Mouse (Mus musculus) ES-CJ7 (cell line): ENCODE measurements around the gene 1600002K03Rik.

Experiments used
- DNase-seq: peaks from one replicate; pipeline ENCODE4 v3.0.0; 2011; ENCODE audit warnings: low read depth, low spot score

Gene 1600002K03Rik

DNA sequence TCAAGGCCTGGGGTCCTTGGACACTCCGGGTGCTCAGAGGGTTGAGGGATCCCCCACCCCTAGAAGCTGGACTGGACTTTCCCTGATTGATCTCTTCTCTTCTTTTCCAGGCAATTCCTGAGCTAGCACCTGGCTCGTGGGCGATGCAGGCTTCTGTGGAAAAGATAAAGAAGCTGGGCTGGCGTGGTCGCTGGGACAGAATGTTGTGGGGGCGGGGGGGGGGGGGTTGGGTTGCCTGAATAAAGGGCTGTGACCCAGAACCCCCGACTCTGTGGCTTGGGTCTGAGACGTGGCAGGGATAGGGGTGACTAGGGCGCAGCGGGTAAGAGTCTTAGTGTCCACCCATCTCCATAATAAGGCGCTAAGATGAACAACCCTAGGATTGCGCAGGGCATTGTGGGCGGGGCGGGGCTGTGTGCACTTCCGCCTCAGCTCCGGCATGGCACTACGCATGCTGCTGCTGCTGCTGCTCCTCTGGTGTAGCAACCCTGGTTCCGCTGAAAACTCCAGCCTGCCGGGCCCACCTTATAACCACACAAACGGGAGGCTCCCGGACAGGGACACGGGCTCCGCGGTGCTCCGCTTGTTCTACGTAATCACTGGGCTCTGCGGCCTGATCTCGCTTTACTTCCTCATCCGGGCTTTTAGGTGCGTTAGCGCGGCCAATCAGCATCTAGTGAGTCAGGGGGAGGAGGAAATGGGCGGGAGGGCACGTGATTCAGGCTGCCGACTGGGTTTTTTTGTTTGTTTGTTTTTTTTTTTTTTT lies at the start of gene 1600002K03Rik:
Gene 1600002K03Rik (plus strand): TSS at position 418 of the 766 bp plus-strand sequence.
- DNase-seq: peak; percentile 95

DNA sequence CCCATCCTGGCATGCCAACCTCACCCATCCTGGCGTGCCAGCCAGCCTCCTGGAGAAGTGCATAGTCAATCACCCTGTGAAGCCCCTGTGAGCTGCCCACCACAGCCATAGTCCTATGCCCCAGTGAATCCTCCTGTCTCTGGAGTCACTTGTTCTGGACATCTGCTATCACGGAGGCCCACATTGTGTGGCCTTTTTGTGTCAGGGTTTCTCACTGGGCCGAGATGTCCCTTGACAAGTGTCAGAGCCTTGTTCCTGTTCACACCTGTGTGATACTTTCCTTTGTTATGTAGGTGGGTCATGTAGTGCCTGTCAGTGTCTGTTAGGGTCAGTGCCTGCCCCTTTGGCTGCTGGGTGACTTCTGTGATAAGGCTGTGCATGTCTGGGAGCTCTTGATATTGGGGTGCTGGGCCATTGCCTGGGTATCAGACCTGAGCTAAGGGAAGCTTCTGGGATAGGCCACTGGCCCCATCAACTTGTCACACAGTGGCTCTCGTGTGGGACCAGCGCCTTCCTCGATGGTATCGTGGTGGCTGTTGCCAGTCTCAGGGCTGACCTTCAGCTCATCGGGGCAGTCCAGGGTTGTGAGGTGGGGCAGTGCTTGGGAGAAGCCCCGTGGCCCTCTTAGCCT lies 48.7 kb upstream of the 1600002K03Rik start:
- DNase-seq: no peak

DNA sequence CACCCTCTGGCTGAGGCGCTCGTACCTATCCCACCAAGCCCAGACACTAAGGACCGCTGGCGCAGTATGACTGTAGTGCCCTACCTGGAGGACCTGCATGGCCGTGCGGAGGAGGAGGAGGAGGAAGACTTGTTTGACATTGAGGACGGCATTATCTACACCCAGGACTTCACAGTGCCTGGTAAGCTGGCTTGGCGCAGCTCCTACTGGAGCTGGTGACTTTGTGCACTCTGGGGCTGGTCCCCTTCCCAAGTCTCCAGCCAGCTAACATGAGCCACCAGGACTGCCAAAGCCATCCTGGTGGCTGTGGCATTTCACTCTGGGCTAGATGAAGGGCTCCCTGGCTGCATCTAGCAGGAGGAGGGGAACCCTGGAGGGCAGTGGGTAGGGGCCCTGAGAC lies 44.8 kb upstream of the 1600002K03Rik start:
- no peak for DNase-seq

DNA sequence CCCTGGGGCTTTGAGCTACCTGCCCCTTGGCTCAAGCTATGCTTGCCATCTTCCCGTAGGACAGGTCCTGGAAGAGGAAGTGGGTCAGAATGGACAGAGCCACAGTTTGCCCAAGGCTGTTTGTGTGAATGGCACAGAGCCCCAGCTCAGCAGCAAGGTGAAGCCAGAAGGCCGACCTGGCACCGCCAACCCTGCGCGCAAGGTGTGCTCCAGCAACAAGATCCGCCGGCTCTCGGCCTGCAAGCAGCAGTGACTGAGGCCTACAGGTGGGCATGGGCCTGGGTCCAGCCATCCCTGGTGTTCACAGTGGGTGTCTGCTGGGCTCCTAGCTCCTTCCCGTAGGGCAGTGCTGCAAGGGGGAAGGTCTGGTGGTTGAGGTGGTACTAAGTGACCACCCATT lies 42.9 kb upstream of the 1600002K03Rik start:
- DNase-seq: no peak

DNA sequence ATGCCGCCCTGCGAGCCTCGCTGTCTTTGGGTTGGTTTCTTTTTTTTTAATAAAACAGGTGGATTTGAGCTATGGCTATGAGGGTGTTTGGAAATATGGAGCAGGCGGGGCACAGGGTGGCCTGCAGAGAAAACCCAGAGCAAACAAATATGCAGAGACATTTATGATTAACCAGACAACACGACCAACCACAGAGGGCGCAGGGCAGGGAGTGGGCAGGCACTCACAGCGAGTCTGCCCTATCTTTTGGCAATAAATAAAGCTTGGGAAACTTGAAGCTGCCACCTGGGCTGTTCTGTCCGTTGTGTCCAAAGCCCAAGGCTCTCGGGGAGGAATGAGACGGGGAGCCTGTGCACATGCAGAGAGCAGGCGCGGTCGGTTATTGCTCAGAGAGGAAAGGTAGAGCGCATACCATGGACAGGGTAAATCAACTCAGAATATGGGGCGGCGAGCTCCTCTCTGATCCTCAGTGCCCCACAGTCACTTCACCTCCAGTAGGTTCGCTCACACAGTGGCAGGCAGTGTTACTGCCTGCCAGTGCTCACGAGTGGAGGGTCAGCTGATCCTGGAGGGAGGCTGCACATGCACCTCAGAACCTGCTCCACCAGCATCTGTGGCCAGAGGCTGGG lies 42.2 kb upstream of the 1600002K03Rik start:
- DNase-seq: no peak

DNA sequence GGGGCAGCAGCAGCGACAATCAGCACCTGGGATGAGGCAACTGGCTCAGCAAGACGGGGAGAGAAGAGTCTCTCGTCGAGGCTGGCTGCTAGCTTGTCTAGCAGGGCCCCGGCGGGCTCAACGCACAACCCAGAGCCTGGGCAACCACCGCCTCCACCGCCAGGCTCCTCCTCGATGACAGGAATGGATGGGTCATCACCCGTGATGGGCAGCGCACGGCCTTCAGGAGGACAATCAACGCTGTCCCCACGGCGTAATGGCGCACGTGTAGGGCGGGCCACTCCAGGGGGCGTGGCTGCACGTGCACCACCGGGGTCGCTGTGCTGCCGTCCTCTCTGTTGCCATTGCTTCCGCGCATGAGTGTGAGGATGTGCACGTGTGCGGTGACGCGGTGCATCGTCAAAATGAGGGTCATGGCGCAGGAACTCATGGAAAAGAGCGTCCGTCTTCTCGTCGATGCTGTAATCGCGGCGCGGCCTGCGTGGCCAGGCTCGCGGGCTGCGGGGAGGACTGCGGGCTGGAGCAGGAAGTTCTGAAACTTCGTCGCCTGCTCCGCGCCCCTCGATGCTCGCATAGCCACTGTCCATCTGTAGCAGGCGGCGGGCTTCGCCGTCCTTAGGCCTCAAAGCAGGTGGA lies 41.3 kb upstream of the 1600002K03Rik start:
- DNase-seq: peak; percentile 78

DNA sequence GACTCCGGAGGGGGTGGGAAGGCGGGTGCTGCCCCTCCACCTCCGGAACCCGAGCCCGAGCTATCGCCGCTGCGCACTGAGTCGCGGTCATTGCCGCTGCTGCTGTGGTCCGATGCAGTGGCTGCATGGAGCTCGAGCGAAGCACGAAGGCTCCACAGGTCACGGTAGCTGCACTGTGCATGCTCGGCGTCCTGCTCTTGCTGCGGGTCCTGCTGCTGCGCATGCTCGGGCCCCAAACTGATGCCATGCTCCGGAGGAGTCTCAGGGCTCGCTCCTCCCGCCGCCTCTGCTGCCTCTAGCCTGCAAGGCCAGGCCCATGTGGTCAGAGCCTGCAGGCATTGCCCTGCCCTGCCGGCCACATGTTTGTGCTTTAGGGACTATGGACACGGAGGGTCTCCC lies 40.8 kb upstream of the 1600002K03Rik start:
- DNase-seq: no peak

DNA sequence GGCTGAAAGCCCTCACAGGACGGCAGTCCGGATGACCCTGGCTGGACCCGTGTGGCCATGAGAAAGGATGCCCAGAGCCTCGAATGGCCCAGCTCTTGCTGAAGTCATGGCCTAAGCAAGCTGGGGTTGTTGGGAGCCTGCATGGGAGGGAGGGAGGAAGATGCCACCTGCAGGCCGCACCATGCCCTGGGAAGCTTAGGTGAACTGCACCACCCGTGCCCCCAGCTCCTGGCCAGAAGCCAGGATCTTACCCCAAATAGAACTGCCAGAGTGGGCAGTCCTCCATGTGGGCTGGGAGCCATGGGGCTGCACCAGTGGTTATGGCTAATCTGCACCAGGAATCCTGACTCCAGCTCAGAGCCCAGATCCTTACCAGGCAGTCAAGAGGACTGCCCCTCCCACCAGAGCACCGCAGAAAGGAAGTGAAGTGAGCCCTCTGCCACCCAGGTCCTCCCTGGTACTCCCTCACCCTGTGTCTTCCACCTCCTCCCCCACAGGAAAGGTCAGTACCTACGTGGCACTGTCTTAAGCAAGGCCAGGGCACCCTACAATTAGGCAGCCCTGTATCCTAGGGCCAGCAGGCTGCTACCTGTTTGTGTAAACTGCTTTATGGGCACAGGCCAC lies 39.4 kb upstream of the 1600002K03Rik start:
- DNase-seq: no peak

DNA sequence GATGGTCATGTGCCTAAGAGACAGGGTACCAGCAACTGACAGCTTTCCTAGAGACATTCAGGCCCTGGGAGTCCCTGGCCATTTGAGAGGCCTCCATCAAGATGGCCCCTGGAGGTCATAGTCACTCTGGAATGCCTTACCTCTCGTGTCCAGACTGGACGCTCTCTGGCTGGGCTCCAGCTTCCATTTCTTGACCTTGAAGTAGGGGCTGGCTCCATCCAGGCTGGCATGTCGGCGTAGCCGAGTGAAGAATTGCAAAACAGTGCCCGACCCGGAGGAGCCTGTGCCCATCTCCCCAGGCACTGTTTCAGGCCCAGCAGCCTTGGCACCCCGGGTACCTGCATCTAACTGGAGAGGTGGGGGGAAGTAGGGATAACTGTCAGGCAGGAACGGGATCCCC lies 38.3 kb upstream of the 1600002K03Rik start:
- no peak for DNase-seq

DNA sequence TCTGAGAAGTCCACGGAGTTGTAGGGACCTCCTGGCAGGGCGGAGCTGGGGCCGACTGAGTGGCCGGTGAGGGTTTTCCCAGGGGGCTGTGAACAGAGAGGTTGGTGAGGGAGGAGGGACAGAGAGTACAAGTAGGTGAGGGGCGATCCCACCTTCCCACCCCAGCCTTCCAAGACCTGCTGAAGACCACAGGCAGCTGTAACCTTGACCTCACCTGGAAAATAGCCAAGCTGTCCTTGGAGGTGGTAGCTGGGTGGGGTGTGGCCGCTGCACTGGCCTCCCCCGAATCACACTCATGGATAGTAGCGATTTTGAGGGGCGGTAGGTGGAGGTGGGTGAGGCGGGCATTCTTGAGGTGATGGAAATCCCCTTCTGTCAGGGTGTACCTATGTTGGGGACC lies 37.6 kb upstream of the 1600002K03Rik start:
- no peak for DNase-seq

DNA sequence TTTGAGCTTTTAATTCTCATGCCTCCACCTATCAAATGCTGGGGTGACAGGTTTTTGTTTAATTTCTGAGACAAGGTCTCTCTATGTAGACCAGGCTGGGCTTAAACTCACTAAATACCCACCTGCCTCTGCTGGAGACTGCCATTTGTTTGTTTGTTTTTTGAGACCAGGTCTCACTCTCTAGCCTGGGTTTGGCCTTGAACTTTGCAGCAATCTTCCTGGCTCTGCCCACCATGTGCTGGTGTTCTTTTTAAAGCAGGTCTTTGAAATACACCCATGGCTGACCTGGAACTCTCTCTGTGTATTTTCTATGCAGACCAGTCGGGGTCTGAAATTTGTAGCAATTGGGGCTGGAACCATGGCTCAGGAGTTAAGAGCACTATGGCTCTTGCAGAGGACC lies 37.1 kb upstream of the 1600002K03Rik start:
- no peak for DNase-seq

DNA sequence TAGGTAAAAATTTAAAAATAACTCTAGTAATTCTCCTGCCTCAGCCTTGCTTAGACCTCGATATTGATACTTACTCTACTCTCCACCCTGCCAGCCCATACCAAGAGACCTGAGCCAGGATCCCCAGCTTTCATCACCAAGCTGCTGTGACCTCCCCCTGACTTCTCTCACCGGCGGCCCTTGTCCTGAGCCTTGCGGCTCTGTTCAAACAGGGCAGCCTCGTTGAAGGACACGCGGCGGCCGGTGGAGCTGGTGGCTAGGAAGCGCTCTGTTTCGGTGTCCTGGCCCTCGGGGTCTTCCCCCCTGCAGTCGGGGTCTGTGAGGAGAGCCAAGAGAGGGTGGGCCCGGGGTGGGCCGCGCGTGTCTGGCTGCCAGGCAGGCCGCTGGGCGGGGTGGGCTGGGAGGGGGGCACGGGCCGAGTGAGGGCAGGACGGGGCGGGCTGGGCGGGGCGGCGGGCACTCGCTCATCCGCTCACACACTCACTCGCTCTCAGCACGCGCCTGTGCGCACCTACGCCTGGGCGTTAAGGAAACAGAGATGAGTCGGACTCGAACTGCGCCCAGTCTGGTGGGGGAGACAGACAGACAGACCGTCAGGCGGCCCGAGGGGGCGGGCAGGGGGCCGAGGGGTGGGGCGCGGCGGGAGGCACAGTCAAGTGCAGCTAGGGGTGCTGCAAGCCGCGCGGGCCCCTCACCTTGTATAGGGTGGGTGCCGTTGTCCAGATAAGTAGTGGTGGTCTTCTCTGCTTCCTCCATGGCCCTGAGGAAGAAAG lies 36.4 kb upstream of the 1600002K03Rik start:
- DNase-seq: no peak

DNA sequence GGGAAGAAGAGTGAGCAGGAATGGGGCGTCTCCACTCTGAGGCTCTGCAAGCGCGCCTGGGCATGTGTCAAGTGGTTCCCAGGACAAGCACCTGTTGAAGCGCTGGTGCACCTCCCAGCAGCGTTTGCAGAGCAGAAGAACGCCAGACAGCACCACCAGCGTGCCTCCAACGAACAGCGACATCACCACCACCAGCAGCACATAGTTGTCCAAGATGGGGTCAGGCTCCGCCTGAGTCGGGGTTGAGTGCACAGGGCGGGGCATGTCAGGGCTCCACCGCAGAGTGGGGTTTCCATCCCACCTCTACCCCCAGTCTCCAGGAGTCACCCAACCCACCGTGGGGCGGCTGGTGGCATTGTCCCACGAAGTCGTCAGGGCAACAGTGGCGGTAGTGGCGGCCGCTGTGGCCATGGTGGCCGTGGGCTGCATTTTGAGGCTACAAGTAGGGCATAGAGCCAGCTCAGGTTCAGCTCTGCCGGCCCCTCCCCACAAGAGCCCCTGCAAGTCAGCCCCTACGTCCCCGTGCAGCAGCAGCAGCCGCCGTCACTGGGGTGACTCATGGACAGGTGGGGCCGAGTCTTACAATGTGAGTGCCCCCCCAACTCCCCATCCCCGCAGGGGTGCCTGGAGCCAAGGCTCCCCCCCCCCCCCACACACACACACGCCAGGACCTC lies 35.7 kb upstream of the 1600002K03Rik start:
- peak; percentile 53 for DNase-seq

DNA sequence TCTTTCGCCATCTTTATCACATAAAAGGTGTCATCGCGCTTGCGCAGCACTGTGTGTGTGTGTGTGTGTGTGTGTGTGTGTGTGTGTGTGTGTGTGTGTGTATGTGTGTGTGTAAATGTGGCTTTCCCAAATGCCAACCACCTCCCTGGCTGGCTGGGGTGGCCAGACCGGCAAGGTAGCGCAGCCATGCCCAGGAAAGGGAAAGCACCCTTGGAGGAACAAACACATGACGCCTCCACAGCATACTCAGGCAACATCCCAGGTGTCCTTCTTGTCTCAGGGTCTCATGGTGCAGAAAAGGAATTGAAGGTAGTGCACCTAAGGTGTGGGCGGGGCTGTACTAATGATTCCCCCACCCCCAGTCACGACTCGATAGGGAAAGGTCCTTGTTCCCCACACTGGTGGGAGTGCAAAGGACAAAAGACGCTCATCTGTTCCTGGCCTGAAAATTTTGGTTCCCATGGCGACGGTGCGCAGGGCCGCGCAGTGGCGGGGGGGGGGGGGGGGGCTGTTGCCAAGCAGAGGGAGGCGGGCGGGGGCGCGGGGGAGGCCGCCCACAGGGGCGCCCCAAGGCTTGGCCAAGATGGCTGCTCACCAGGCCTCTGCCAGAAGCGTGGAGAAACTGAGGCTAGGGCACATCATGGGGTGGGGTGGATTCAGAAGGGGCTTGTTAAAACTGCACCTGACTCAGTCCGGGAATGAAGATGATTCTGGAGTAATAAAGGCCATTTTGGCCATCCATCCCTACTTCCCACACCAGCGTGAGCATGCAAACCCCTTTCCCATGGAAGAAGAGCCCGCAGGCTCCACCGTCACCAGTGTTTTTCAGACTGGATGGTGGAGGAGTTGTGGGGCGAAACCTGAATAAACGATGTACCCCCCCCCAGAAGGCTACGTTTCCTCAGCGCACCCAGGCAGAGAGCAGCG lies 34.9 kb upstream of the 1600002K03Rik start:
- no peak for DNase-seq

DNA sequence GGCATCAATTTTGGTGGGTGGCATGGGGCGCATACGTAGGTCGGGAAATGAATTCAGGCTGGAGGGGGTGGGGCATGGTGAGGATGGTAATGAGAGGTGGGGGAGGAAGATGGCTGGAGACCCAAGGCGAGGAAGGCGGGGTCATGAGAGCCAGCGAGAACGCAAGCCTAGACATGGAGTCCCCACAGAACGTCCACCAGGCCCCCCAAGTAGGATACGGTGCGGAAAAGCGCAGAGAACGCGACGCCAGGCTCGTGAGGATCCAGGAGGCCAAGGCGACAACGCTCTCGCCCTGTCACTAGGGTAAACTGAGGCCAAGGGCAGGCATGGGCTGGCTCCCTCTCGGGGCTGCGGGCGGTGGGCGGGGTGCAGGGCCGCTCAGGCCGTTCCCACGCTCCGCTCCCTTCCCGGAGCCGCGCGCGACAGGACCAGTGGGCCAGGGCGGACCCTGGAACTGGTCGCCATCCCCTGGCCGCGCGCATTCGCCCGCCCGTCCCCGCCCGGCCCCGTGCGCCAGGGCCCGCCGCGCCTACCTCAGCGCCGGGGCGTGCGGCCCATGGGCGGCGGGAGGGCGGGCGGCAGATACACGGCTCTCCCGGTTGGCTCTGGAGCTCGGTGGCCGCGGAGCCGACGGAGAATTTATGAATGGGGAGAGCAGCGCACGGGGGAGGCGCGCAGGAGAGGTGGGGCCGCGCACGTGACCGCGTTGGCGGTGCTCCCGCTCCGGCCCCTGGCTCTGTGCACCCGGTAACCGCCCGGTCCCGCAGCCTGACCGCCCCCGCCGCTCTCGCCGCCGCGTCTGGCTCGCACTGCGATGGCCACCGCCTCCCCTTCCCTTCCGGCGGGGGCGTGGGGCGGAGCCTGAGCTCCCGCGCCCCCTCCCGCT lies 33.9 kb upstream of the 1600002K03Rik start, which contains the start of gene Atp5d:
Gene Atp5d (plus strand): TSS at position 80 of the 886 bp plus-strand sequence.
- peak; percentile 66 for DNase-seq

DNA sequence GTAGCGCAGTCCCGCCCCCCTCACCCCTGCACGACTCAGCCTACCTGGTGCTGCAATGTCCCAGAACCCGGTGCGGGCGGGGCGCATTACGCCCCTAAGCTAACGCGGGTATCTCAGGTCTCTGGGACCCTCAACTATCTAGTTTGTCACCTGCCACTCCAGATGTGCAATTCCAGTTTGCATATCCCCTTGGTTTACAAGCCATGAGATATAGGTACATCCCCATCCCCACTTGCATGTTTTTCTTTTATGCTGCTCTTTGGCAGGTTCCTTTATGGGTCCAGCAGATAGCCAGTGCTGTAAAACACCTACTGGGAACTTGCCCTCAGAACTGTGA lies 33.3 kb upstream of the 1600002K03Rik start:
- DNase-seq: peak; percentile 57

DNA sequence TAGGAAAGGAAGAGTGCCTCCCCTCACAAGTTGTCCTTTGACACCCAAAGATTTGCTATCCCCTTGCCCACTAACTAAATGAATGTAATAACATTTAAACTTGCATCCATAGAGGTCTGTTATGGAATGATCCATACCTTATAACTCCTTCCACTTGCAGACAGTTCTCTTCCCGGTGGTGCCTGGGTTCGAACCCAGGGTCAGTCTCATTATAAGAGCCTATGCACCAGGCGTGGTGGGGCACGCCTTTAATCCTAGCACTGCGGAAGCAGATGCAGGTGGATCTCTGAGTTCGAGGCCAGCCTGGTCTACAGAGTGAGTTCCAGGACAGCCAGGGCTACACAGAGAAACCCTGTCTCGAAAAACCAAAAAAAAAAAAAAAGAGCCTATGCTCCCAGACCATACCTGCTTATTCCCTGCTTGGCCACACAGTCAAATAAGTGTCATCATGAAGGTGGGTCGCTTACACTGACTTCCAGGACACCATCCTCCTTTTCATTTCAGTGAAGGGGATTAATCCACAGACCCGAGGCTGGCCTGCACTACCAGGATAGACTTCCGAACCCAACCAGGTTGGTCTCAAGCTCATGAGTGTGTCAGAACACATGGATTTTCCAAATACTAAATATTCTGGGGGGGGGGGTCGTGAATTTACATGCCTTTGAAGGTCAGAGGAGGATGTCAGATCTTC lies 32.6 kb upstream of the 1600002K03Rik start:
- DNase-seq: no peak

DNA sequence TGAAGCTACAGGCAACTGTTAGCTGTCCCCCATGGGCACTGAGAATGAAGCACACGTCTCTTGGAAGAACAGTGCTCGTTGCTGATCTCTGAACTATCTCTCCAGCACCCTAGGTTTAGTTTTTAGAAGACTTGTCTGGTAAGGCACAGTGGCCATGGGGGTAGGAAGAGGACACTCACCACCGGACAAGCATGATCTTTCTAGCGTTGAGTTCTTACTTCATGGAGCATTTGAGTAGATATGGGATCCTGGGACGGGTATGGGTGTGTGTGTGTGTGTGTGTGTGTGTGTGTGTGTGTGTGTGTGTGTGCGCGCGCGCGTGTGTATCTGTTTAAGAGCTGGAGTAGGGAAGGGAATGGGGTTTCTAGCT lies 32.1 kb upstream of the 1600002K03Rik start, which contains the start of gene Cbarp:
Gene Cbarp (minus strand): TSS at position 170 of the 370 bp plus-strand sequence.
- no peak for DNase-seq
